Mouse (Mus musculus): ENCODE results near the gene Ifnl2. TPM values are rescaled to one million over a fixed set of nuclear protein-coding genes. Genes with fewer than 3 reads are reported as not detected.

Gene Ifnl2
- total RNA-seq, 1 experiment: not detected

GRCm38 (mm10) chr7:28555939-28556535, 45.8 kb upstream of the Ifnl2 start:
- TF ChIP-seq CHD2 (IDR thresholded peaks at IDR 0.05; ENCODE audit: low read depth, low read length) (no peak), ZC3H11A (IDR thresholded peaks at IDR 0.05; ENCODE audit: borderline replicate concordance, low read depth, low read length) (no peak), HCFC1 (IDR thresholded peaks at IDR 0.05; ENCODE audit: borderline replicate concordance, insufficient read depth, low read length) (no peak)
- in situ Hi-C loops (cut with MboI; ENCODE audit: low sequenced_read_pairs in 2 of 2, unreplicated experiment in 2 of 2): no loop called here
- H3K36me3 ChIP-seq (ENCODE audit: control insufficient read depth, insufficient read depth, low read length, poor library complexity, severe bottlenecking): peaks cover 22% of the 10 kb centered on the region
- no peak overlapping the region for H3K27ac ChIP-seq (ENCODE audit: insufficient read depth, low read depth, low read length, poor library complexity, severe bottlenecking)
- peaks cover 10 to 36% of the 10 kb centered on the region in 2 experiments for H3K4me1 ChIP-seq (ENCODE audit: control insufficient read depth in 2 of 2, insufficient read depth in 2 of 2, low read length in 2 of 2, poor library complexity in 1 of 2)
- H3K9me3 ChIP-seq (ENCODE audit: control insufficient read depth, insufficient read depth, low read depth, low read length): no peaks in the 10 kb centered on the region
- no peak overlapping the region for H3K4me3 ChIP-seq (ENCODE audit: insufficient read depth in 1 of 2, low read depth in 1 of 2, low read length in 2 of 2, poor library complexity in 1 of 2, severe bottlenecking in 1 of 2)
- no peak overlapping the region for H3K9ac ChIP-seq (ENCODE audit: insufficient read depth, low read depth, low read length, poor library complexity, severe bottlenecking)
- peak; percentile 34 for DNase-seq (ENCODE audit: low read depth, low spot score)

GRCm38 (mm10) chr7:28553076-28553475, 42.8 kb upstream of the Ifnl2 start:
- Histone ChIP-seq H3K36me3 (ENCODE audit: control insufficient read depth, insufficient read depth, low read length, poor library complexity, severe bottlenecking) (no peaks in the 10 kb centered on the region), H3K27ac (ENCODE audit: insufficient read depth, low read depth, low read length, poor library complexity, severe bottlenecking) (no peak overlapping the region), H3K9ac (ENCODE audit: insufficient read depth, low read depth, low read length, poor library complexity, severe bottlenecking) (no peak overlapping the region), H3K4me1 (ENCODE audit: control insufficient read depth in 2 of 2, insufficient read depth in 2 of 2, low read length in 2 of 2, poor library complexity in 1 of 2) (peaks cover 5 to 25% of the 10 kb centered on the region in 2 experiments), H3K9me3 (ENCODE audit: control insufficient read depth, insufficient read depth, low read depth, low read length) (no peaks in the 10 kb centered on the region), H3K4me3 (ENCODE audit: insufficient read depth in 1 of 2, low read depth in 1 of 2, low read length in 2 of 2, poor library complexity in 1 of 2, severe bottlenecking in 1 of 2) (no peak overlapping the region)
- in situ Hi-C loops (cut with MboI; ENCODE audit: low sequenced_read_pairs in 2 of 2, unreplicated experiment in 2 of 2): no loop called here
- DNase-seq (ENCODE audit: low read depth, low spot score): no peak
- no peak for TF ChIP-seq ZNF384 (IDR thresholded peaks at IDR 0.05; ENCODE audit: low read depth, low read length)
- no peak for TF ChIP-seq MAFK (IDR thresholded peaks at IDR 0.05; ENCODE audit: insufficient read depth, low read depth, low read length)
- TF ChIP-seq CHD2 (IDR thresholded peaks at IDR 0.05; ENCODE audit: low read depth, low read length): no peak
- TF ChIP-seq ZC3H11A (IDR thresholded peaks at IDR 0.05; ENCODE audit: borderline replicate concordance, low read depth, low read length): no peak
- no peak for TF ChIP-seq HCFC1 (IDR thresholded peaks at IDR 0.05; ENCODE audit: borderline replicate concordance, insufficient read depth, low read length)

GRCm38 (mm10) chr7:28547628-28548027, 37.4 kb upstream of the Ifnl2 start:
- H3K4me3 ChIP-seq (ENCODE audit: insufficient read depth in 1 of 2, low read depth in 1 of 2, low read length in 2 of 2, poor library complexity in 1 of 2, severe bottlenecking in 1 of 2): no peak overlapping the region
- H3K36me3 ChIP-seq (ENCODE audit: control insufficient read depth, insufficient read depth, low read length, poor library complexity, severe bottlenecking): no peaks in the 10 kb centered on the region
- no peak overlapping the region for H3K27ac ChIP-seq (ENCODE audit: insufficient read depth, low read depth, low read length, poor library complexity, severe bottlenecking)
- H3K9me3 ChIP-seq (ENCODE audit: control insufficient read depth, insufficient read depth, low read depth, low read length): no peaks in the 10 kb centered on the region
- TF ChIP-seq MAFK (IDR thresholded peaks at IDR 0.05; ENCODE audit: insufficient read depth, low read depth, low read length) (no peak), HCFC1 (IDR thresholded peaks at IDR 0.05; ENCODE audit: borderline replicate concordance, insufficient read depth, low read length) (no peak), ZNF384 (IDR thresholded peaks at IDR 0.05; ENCODE audit: low read depth, low read length) (no peak), ZC3H11A (IDR thresholded peaks at IDR 0.05; ENCODE audit: borderline replicate concordance, low read depth, low read length) (no peak), CHD2 (IDR thresholded peaks at IDR 0.05; ENCODE audit: low read depth, low read length) (no peak)
- H3K4me1 ChIP-seq (ENCODE audit: control insufficient read depth in 2 of 2, insufficient read depth in 2 of 2, low read length in 2 of 2, poor library complexity in 1 of 2): peaks cover 2 to 20% of the 10 kb centered on the region in 2 experiments; a peak in 2 of 4 replicates
- DNase-seq (ENCODE audit: low read depth, low spot score): no peak
- H3K9ac ChIP-seq (ENCODE audit: insufficient read depth, low read depth, low read length, poor library complexity, severe bottlenecking): no peak overlapping the region
- in situ Hi-C loops (cut with MboI; ENCODE audit: low sequenced_read_pairs in 2 of 2, unreplicated experiment in 2 of 2): no loop called here

- H3K36me3 ChIP-seq (ENCODE audit: control insufficient read depth, insufficient read depth, low read length, poor library complexity, severe bottlenecking): no peaks in the 10 kb centered on the region
- 0 out of 2 replicates have a peak within 1 kb of the TSS, but pooled peaks have one; percentile 4 for H3K9ac ChIP-seq (ENCODE audit: insufficient read depth, low read depth, low read length, poor library complexity, severe bottlenecking)
- H3K9me3 ChIP-seq (ENCODE audit: control insufficient read depth, insufficient read depth, low read depth, low read length): no peaks in the 10 kb centered on the region
- H3K4me1 ChIP-seq (ENCODE audit: control insufficient read depth in 2 of 2, insufficient read depth in 2 of 2, low read length in 2 of 2, poor library complexity in 1 of 2): peaks cover 2 to 20% of the 10 kb centered on the region in 2 experiments; a peak in 2 of 4 replicates
- H3K4me3 ChIP-seq (ENCODE audit: insufficient read depth in 1 of 2, low read depth in 1 of 2, low read length in 2 of 2, poor library complexity in 1 of 2, severe bottlenecking in 1 of 2): peak within 1 kb of the TSS; percentile 63 to 64
- no peak for TF ChIP-seq ZC3H11A (IDR thresholded peaks at IDR 0.05; ENCODE audit: borderline replicate concordance, low read depth, low read length)
- TF ChIP-seq ZNF384 (IDR thresholded peaks at IDR 0.05; ENCODE audit: low read depth, low read length): no peak
- TF ChIP-seq HCFC1 (IDR thresholded peaks at IDR 0.05; ENCODE audit: borderline replicate concordance, insufficient read depth, low read length): no peak
- in situ Hi-C loops (cut with MboI; ENCODE audit: low sequenced_read_pairs in 2 of 2, unreplicated experiment in 2 of 2): no loop called here
- DNase-seq (ENCODE audit: low read depth, low spot score): no peak
- H3K27ac ChIP-seq (ENCODE audit: insufficient read depth, low read depth, low read length, poor library complexity, severe bottlenecking): no peak within 1 kb of the TSS
These were observed 36.9 kb upstream of the Ifnl2 start, which contains the start of gene Nccrp1 for GRCm38 (mm10) chr7:28547154-28547553. Nccrp1 (minus strand) TSS chr7:28547254.

All from ES-E14 (cell line).